Mouse (Mus musculus): ENCODE measurements around the gene 1700007K13Rik. TPM values are rescaled to one million over a fixed set of nuclear protein-coding genes. Genes with fewer than 3 reads are reported as not detected.

The 1700007K13Rik gene
- polyA plus RNA-seq, 1 experiment from 2014 or later: 0.75 TPM

Other genes starting within 250 kb of the 1700007K13Rik start
- gene Ppp1r26, start 19.5 kb downstream of the 1700007K13Rik start, polyA plus RNA-seq (2016; fragmentation: Nextera tagmentation; extraction: Ambion mirVana): 8.6 and 10.3 TPM in 2 replicates
- 53.3 and 54.5 TPM in 2 replicates for gene Mrps2, start 1.7 kb upstream of the 1700007K13Rik start, polyA plus RNA-seq (2016; fragmentation: Nextera tagmentation; extraction: Ambion mirVana)
- 1.0 and 1.2 TPM in 2 replicates for gene Gbgt1, start 30.6 kb upstream of the 1700007K13Rik start, polyA plus RNA-seq (2016; fragmentation: Nextera tagmentation; extraction: Ambion mirVana)
- 1.5 TPM in 1 of 2 replicates, not detected in the other for gene Gm10134, start 39.8 kb upstream of the 1700007K13Rik start, polyA plus RNA-seq (2016; fragmentation: Nextera tagmentation; extraction: Ambion mirVana)
- gene Ralgds, start 46.8 kb upstream of the 1700007K13Rik start, polyA plus RNA-seq (2016; fragmentation: Nextera tagmentation; extraction: Ambion mirVana): 87.6 and 93.5 TPM in 2 replicates
- not detected in 2 replicates for gene Cel, start 97.1 kb upstream of the 1700007K13Rik start, polyA plus RNA-seq (2016; fragmentation: Nextera tagmentation; extraction: Ambion mirVana)
- 51.9 and 55.5 TPM in 2 replicates for gene Gtf3c5, start 117.4 kb upstream of the 1700007K13Rik start, polyA plus RNA-seq (2016; fragmentation: Nextera tagmentation; extraction: Ambion mirVana)
- gene Gfi1b, start 155.7 kb upstream of the 1700007K13Rik start, polyA plus RNA-seq (2016; fragmentation: Nextera tagmentation; extraction: Ambion mirVana): 0.80 and 0.89 TPM in 2 replicates
- gene Tsc1, start 174.9 kb upstream of the 1700007K13Rik start, polyA plus RNA-seq (2016; fragmentation: Nextera tagmentation; extraction: Ambion mirVana): 33.8 and 35.1 TPM in 2 replicates
- 0.79 and 1.0 TPM in 2 replicates for gene Spaca9, start 233.4 kb upstream of the 1700007K13Rik start, polyA plus RNA-seq (2016; fragmentation: Nextera tagmentation; extraction: Ambion mirVana)
- 0.81 and 1.1 TPM in 2 replicates for gene Ak8, start 233.8 kb upstream of the 1700007K13Rik start, polyA plus RNA-seq (2016; fragmentation: Nextera tagmentation; extraction: Ambion mirVana)